Mouse (Mus musculus) G1E (cell line): Measurements from ENCODE around the gene Agl.

Source experiments
- CTCF ChIP-seq: IDR thresholded peaks from 2 replicates; pipeline ENCODE4 v1.5.1; 2012; ENCODE audit warnings: low read depth, low read length, inconsistent platforms, mixed read lengths
- GATA1 ChIP-seq: IDR thresholded peaks from 2 replicates; pipeline ENCODE4 v1.6.1; 2012; ENCODE audit warnings: borderline replicate concordance, low read length, inconsistent platforms, mixed read lengths
- POLR2AphosphoS5 ChIP-seq: IDR thresholded peaks from 2 replicates; pipeline ENCODE4 v1.6.1; 2012; ENCODE audit warnings: low read depth, low read length, inconsistent platforms; ENCODE audit not compliant: insufficient replicate concordance
- TAL1 ChIP-seq: conservative IDR thresholded peaks from 2 replicates; pipeline ENCODE4 v1.6.1; 2012; ENCODE audit warnings: low read depth, low read length, inconsistent platforms, mixed read lengths

DNA sequence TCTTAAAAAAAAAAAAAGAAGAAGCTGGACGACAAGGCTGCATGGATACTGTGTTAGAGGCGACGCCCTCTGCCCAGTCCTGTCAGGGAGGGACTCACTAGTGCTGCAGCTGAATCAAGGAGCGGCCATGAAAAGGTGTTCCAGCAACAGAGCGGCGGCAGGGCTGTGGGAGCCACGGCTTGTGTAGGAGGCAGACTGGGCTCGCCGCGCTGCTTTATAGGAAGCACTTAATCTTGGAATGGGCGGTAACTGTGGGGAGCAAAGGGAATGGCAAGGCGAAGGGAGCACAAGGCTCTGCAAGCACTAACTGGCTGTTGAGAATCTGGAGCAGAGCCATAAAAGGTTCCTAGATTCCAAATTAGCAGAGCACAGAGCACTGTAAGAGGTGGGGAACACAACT, 34.1 kb downstream of the Agl start:
- no peak for TF ChIP-seq POLR2AphosphoS5
- TF ChIP-seq CTCF: no peak
- no peak for TF ChIP-seq TAL1
- TF ChIP-seq GATA1: no peak
